Mouse (Mus musculus): Measurements from ENCODE around the gene 5430427O19Rik. TPM values are rescaled to one million over a fixed set of nuclear protein-coding genes. Genes with fewer than 3 reads are reported as not detected.

5430427O19Rik gene
- polyA plus RNA-seq (2012; ENCODE audit: insufficient read depth, insufficient read length, low replicate concordance, missing spikeins): not detected in 2 replicates

DNA sequence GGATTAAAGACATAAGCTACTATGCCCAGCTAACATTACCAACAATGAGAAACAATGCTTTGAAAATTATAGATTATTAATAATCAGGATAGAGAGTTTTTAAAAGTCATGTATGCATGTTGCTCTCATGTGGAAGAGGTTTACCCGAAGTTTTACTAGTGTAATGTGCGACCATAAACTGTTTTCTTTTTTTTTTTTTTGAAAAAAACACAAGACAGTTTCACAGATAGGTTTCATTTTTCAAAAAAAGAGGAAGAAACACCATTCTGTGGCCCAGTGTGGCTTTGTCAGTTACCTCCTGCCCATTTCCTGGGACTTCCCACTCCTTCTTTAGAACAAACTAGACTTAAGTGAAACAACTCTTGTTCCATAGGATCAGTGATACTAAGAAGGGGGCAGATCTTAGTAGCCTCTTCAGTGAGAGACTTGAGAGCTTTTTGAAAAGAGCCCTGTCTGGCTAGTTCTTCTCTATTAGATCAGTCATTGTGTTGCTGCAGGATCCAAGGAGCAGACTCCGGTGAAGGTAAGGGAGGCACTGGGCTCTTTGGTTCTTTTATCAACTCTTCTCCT, at the start of gene 5430427O19Rik:
5430427O19Rik (plus strand) TSS at position 441 of the 570 bp plus-strand sequence.
- WGBS: 89% methylated on average over 3 of the region's 3 CpGs

GRCm38 (mm10) chrX:85827719-85828453, 42.3 kb upstream of the 5430427O19Rik start:
- WGBS: 86% methylated on average over 3 of the region's 3 CpGs
- Histone ChIP-seq H3K4me3 (ENCODE audit: insufficient read depth, low read depth, low read length) (no peak overlapping the region), H3K27ac (ENCODE audit: insufficient read depth, low read depth, low read length) (no peak overlapping the region), H3K4me1 (ENCODE audit: control insufficient read depth, insufficient read depth, low read length) (no peaks in the 10 kb centered on the region)
- TF ChIP-seq CTCF (IDR thresholded peaks at IDR 0.05; ENCODE audit: insufficient read depth, low read depth, low read length) (no peak), POLR2A (IDR thresholded peaks at IDR 0.05; ENCODE audit: insufficient read depth, low read depth, low read length) (no peak)

More for the DNA sequence above, at the start of gene 5430427O19Rik:
- H3K4me3 ChIP-seq (ENCODE audit: insufficient read depth, low read depth, low read length): no peak within 1 kb of the TSS
- no peak within 1 kb of the TSS for H3K27ac ChIP-seq (ENCODE audit: insufficient read depth, low read depth, low read length)
- H3K4me1 ChIP-seq (ENCODE audit: control insufficient read depth, insufficient read depth, low read length): no peaks in the 10 kb centered on the region
- TF ChIP-seq CTCF (IDR thresholded peaks at IDR 0.05; ENCODE audit: insufficient read depth, low read depth, low read length): no peak
- TF ChIP-seq POLR2A (IDR thresholded peaks at IDR 0.05; ENCODE audit: insufficient read depth, low read depth, low read length): no peak

DNA sequence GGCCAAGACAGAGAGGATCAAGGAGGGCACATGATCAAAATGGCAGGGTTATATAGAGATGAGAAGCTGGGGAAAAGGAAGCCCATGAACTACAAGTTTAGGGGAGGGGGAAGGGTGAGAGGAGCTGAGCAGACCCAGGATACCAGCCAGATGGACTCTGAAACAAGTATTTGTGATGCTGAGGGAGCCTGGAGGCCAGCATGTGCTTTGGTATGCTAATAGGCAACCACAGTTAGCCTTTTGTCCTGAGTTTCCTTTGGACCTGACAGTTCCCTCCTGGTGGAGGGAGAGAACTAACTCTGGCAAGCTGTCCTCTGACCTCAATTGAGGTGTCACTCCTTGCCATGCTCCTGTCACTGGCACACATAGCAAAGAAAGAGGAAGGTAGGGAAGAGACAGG, 41.2 kb upstream of the 5430427O19Rik start:
- H3K27ac ChIP-seq (ENCODE audit: insufficient read depth, low read depth, low read length): no peak overlapping the region
- H3K4me3 ChIP-seq (ENCODE audit: insufficient read depth, low read depth, low read length): no peak overlapping the region
- no peak for TF ChIP-seq CTCF (IDR thresholded peaks at IDR 0.05; ENCODE audit: insufficient read depth, low read depth, low read length)
- TF ChIP-seq POLR2A (IDR thresholded peaks at IDR 0.05; ENCODE audit: insufficient read depth, low read depth, low read length): no peak
- no peaks in the 10 kb centered on the region for H3K4me1 ChIP-seq (ENCODE audit: control insufficient read depth, insufficient read depth, low read length)

DNA sequence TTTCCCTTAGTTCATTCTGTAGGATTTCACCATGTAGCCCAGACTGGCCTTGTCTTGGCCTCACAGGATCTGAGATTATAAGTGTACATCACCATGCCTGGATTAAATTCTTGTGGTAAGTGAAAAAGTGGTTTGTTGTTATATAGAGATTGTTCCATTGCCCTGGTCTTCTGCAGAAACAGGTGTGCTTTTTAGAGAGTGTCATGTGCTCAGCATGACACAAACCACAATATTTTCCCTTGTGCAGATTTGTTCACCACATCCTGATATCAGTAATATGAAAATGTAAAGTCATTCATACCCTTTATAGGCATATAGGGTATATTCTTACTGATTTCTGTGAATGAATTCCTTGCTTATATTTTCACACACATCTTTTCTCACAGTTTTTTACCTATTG, 31.0 kb upstream of the 5430427O19Rik start:
- H3K4me3 ChIP-seq (ENCODE audit: insufficient read depth, low read depth, low read length): no peak overlapping the region
- no peaks in the 10 kb centered on the region for H3K4me1 ChIP-seq (ENCODE audit: control insufficient read depth, insufficient read depth, low read length)
- no peak for TF ChIP-seq CTCF (IDR thresholded peaks at IDR 0.05; ENCODE audit: insufficient read depth, low read depth, low read length)
- no peak for TF ChIP-seq POLR2A (IDR thresholded peaks at IDR 0.05; ENCODE audit: insufficient read depth, low read depth, low read length)
- no peak overlapping the region for H3K27ac ChIP-seq (ENCODE audit: insufficient read depth, low read depth, low read length)

DNA sequence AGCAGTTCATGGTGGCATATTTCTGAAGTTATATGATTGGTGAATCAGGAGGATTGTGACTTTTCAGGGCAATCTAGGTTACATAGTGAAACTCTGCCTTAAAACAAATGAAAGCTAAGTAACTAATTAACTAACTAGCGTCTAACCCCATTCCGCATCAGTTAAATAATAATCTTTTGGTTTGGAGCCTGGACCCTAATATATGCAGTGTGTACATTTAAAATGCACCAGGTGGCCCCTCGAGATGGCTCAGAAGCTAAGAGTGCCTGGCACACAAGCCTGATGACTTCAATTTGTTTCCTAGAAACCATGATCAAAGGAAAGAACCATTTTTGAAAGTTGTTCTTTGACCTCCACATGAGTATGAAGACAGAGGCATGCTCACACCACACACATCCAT, 14.2 kb upstream of the 5430427O19Rik start:
- no peak overlapping the region for H3K27ac ChIP-seq (ENCODE audit: insufficient read depth, low read depth, low read length)
- WGBS: 76% methylated on average over 3 of the region's 3 CpGs
- no peaks in the 10 kb centered on the region for H3K4me1 ChIP-seq (ENCODE audit: control insufficient read depth, insufficient read depth, low read length)
- no peak for TF ChIP-seq CTCF (IDR thresholded peaks at IDR 0.05; ENCODE audit: insufficient read depth, low read depth, low read length)
- TF ChIP-seq POLR2A (IDR thresholded peaks at IDR 0.05; ENCODE audit: insufficient read depth, low read depth, low read length): no peak
- H3K4me3 ChIP-seq (ENCODE audit: insufficient read depth, low read depth, low read length): no peak overlapping the region

GRCm38 (mm10) chrX:85857169-85857568, 13.0 kb upstream of the 5430427O19Rik start:
- H3K27ac ChIP-seq (ENCODE audit: insufficient read depth, low read depth, low read length): no peak overlapping the region
- TF ChIP-seq CTCF (IDR thresholded peaks at IDR 0.05; ENCODE audit: insufficient read depth, low read depth, low read length): no peak
- TF ChIP-seq POLR2A (IDR thresholded peaks at IDR 0.05; ENCODE audit: insufficient read depth, low read depth, low read length): no peak
- no peaks in the 10 kb centered on the region for H3K4me1 ChIP-seq (ENCODE audit: control insufficient read depth, insufficient read depth, low read length)
- no peak overlapping the region for H3K4me3 ChIP-seq (ENCODE audit: insufficient read depth, low read depth, low read length)

GRCm38 (mm10) chrX:85868079-85868478, 2.1 kb upstream of the 5430427O19Rik start:
- TF ChIP-seq POLR2A (IDR thresholded peaks at IDR 0.05; ENCODE audit: insufficient read depth, low read depth, low read length) (no peak), CTCF (IDR thresholded peaks at IDR 0.05; ENCODE audit: insufficient read depth, low read depth, low read length) (no peak)
- H3K4me1 ChIP-seq (ENCODE audit: control insufficient read depth, insufficient read depth, low read length): no peaks in the 10 kb centered on the region
- no peak overlapping the region for H3K27ac ChIP-seq (ENCODE audit: insufficient read depth, low read depth, low read length)
- no peak overlapping the region for H3K4me3 ChIP-seq (ENCODE audit: insufficient read depth, low read depth, low read length)
- 87% methylated on average over 3 of the region's 3 CpGs for WGBS

- 96% methylated on average over 11 of the region's 11 CpGs for WGBS
Observed at GRCm38 (mm10) chrX:85871371-85872056, 1.4 kb downstream of the 5430427O19Rik start.

GRCm38 (mm10) chrX:85874367-85874766, 4.2 kb downstream of the 5430427O19Rik start:
- no peak overlapping the region for H3K27ac ChIP-seq (ENCODE audit: insufficient read depth, low read depth, low read length)
- no peaks in the 10 kb centered on the region for H3K4me1 ChIP-seq (ENCODE audit: control insufficient read depth, insufficient read depth, low read length)
- H3K4me3 ChIP-seq (ENCODE audit: insufficient read depth, low read depth, low read length): no peak overlapping the region
- 88% methylated on average over 4 of the region's 4 CpGs for WGBS
- no peak for TF ChIP-seq POLR2A (IDR thresholded peaks at IDR 0.05; ENCODE audit: insufficient read depth, low read depth, low read length)

More at GRCm38 (mm10) chrX:85871371-85872056, 1.4 kb downstream of the 5430427O19Rik start:
- TF ChIP-seq POLR2A (IDR thresholded peaks at IDR 0.05; ENCODE audit: insufficient read depth, low read depth, low read length): no peak
- TF ChIP-seq CTCF (IDR thresholded peaks at IDR 0.05; ENCODE audit: insufficient read depth, low read depth, low read length): no peak
- Histone ChIP-seq H3K4me1 (ENCODE audit: control insufficient read depth, insufficient read depth, low read length) (no peaks in the 10 kb centered on the region), H3K4me3 (ENCODE audit: insufficient read depth, low read depth, low read length) (no peak overlapping the region), H3K27ac (ENCODE audit: insufficient read depth, low read depth, low read length) (no peak overlapping the region)
